Mouse (Mus musculus) thymus, adult 2 months (tissue): ENCODE data around the gene E2f1. TPM values are rescaled to one million over a fixed set of nuclear protein-coding genes. Genes with fewer than 3 reads are reported as not detected.

Source experiments
- DNase-seq: peaks from one replicate; pipeline ENCODE4 v3.0.0; 2021
- H3K27ac ChIP-seq: fragments of 200-500 bp; 2 replicates; pipeline ENCODE4 v1.5.1; 2012; ENCODE audit warnings: low read length, control low read depth; ENCODE audit not compliant: control insufficient read depth, insufficient read depth
- H3K27me3 ChIP-seq: fragments of 200-500 bp; 2 replicates; pipeline ENCODE4 v1.6.1; 2012; ENCODE audit warnings: mild to moderate bottlenecking, low read length, moderate library complexity, mixed read lengths; ENCODE audit not compliant: control insufficient read depth, insufficient read depth
- H3K36me3 ChIP-seq: fragments of 200-500 bp; 2 replicates; pipeline ENCODE4 v1.6.1; 2012; ENCODE audit warnings: mild to moderate bottlenecking, low read length, moderate library complexity; ENCODE audit not compliant: control insufficient read depth, insufficient read depth
- H3K4me1 ChIP-seq: fragments of 200-500 bp; replicated peaks from 2 replicates; pipeline ENCODE4 v1.6.1; 2012; ENCODE audit warnings: low read length; ENCODE audit not compliant: control insufficient read depth, insufficient read depth
- H3K4me3 ChIP-seq: fragments of 200-500 bp; 2 replicates; pipeline ENCODE4 v1.5.1; 2012; ENCODE audit warnings: mild to moderate bottlenecking, low read length, control low read depth, moderate library complexity; ENCODE audit not compliant: control insufficient read depth, insufficient read depth
- CTCF ChIP-seq: fragments of 200-500 bp; IDR thresholded peaks from 2 replicates; pipeline ENCODE4 v1.5.1; 2012; ENCODE audit warnings: mild to moderate bottlenecking, control low read depth, low read length, moderate library complexity, borderline replicate concordance; ENCODE audit not compliant: control insufficient read depth, poor library complexity, insufficient read depth; ENCODE audit errors: extremely low read depth
- POLR2A ChIP-seq: fragments of 200-500 bp; IDR thresholded peaks from 2 replicates; pipeline ENCODE4 v1.6.1; 2012; ENCODE audit warnings: mild to moderate bottlenecking, low read length, control low read depth, moderate library complexity; ENCODE audit not compliant: control insufficient read depth, poor library complexity, insufficient read depth; ENCODE audit errors: extremely low read depth
- WGBS: fragments of 180-500 bp; shearing (Covaris S2); methylation state at CpG from one replicate; pipeline ENCODE4 v1.1.7; 2018; 5-methylcytosine and 5-hydroxymethylcytosine counted together
- polyA plus RNA-seq: library from polyadenylated mRNA; depleted of rRNA; stranded (reverse); fragments of >200 nt; gene quantifications from 2 replicates; pipeline ENCODE4 v1.2.3, GENCODE M21; 2012

Gene E2f1
- polyA plus RNA-seq, 1 experiment: 34.0 TPM

DNA sequence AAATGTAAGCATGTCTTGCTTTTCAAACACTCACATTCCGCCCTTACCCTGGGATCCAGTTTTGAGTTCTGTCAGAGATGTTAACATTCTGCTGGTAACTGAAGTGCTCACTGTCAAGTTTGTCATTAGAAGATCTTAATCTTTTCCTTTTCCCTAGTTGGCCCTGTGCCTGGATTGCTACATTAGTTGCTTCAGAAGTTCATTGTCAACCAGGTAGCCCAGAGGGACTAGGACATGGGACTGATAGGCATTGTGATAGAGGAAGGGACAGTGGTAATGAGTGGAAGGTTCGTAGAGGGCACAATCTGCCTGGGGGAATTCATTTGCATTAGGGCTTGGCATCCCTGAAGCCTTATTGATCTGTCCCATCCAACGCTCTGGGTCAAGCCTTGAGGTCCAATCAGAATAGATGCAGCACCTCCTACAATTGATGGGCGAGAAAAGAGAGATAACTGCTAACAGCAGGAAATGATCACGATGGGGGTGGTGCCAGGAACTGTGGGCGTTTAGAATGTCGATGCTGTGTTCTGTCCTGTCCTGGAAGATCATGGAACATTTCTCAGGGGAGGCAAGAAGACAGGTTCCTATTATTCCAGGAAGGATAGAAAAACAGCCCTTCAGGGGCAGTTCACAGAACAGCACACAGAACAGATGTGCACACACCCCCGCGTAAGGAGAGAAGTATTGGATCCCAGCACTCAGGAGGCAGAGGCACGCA lies 39.5 kb upstream of the E2f1 start:
- H3K27me3 ChIP-seq: no peaks in the 10 kb centered on the region
- H3K36me3 ChIP-seq: no peaks in the 10 kb centered on the region
- peaks cover 29% of the 10 kb centered on the region for H3K4me1 ChIP-seq
- no peak for DNase-seq
- TF ChIP-seq POLR2A (no peak), CTCF (no peak)
- 73% methylated on average over 10 of the region's 10 CpGs for WGBS
- no peak overlapping the region for H3K4me3 ChIP-seq
- no peak overlapping the region for H3K27ac ChIP-seq

DNA sequence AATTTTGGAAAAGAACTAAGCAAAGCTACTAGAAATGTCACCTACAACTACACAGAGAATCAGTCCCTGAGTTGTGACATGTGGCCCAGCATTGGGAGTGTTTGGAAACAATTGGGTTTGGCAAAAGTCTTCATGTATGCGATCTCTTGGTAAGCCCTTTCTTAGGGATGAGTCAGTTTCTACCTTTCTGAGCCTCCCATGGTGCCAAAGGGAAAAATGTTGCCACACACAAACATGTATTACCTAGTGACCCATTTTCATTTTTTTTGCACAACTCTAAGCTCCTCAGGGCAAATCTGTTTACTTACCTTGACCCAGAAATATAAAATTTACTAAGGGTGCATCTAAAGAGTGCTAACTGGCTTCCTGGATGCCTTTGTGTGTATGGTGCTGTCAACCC lies 37.3 kb upstream of the E2f1 start:
- TF ChIP-seq POLR2A (no peak), CTCF (no peak)
- 88% methylated on average over 1 of the region's 1 CpGs for WGBS
- no peak for DNase-seq
- peaks cover 28% of the 10 kb centered on the region for H3K4me1 ChIP-seq
- no peaks in the 10 kb centered on the region for H3K27me3 ChIP-seq
- H3K36me3 ChIP-seq: no peaks in the 10 kb centered on the region
- H3K4me3 ChIP-seq: no peak overlapping the region
- H3K27ac ChIP-seq: no peak overlapping the region

DNA sequence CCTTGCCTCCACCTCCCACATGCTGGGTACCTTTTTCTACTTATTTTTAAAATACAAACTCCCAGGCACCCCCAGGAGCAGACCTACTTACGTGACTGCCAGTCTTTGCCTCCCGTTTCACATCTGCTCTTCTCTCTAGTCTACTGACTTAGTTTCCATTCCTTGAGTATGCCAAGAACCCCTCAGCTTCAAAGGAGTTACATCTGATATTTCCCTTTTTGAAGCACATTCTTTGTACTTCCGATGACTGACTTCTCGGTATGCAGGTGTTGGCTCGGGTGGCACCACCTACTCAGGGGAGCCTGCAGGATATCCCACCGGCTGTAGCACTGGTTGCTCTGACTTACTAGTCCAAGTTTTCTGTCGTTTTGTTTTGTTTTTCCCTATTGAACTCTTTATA lies 34.5 kb upstream of the E2f1 start:
- no peak overlapping the region for H3K4me3 ChIP-seq
- peak; percentile 52 for DNase-seq
- peak overlapping the region; percentile 96 for H3K27ac ChIP-seq
- H3K27me3 ChIP-seq: no peaks in the 10 kb centered on the region
- WGBS: 2% methylated on average over 7 of the region's 7 CpGs
- peaks cover 29% of the 10 kb centered on the region for H3K4me1 ChIP-seq
- no peaks in the 10 kb centered on the region for H3K36me3 ChIP-seq
- TF ChIP-seq POLR2A (no peak), CTCF (no peak)

DNA sequence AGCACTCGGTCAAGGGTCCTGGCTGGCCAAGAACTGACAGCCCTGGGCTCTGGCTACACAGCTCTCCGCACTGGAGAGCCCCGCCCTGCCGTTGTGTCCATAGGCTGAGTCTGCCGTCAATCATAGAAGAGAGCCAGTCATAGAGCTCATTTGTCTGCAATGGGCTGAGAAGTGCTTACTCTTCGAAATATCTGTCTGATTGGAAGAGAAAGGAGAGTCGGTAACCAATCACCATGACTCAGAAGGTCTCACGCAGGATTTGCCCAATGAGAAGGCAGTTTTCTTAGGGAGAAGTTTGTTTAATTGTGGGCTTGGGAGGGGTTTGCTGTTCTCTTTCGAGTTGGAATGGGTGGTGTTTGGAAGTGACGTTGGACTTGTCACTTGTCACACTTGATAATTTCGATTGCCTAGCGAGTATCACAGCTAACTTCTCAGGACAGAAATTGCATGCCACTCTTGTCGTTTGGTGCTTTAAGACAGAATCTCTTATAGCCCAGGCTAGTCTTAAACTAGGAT lies 34.0 kb upstream of the E2f1 start, which contains the start of gene Pxmp4:
Gene Pxmp4 (minus strand): TSS at position 71 of the 516 bp plus-strand sequence.
- H3K4me1 ChIP-seq: peaks cover 29% of the 10 kb centered on the region
- DNase-seq: peak; percentile 98
- H3K27me3 ChIP-seq: no peaks in the 10 kb centered on the region
- TF ChIP-seq POLR2A: peak; percentile 74
- no peak for TF ChIP-seq CTCF
- under 1% methylated on average over 13 of the region's 13 CpGs for WGBS
- H3K4me3 ChIP-seq: peak within 1 kb of the TSS; percentile 65
- H3K27ac ChIP-seq: peak within 1 kb of the TSS; percentile 96
- no peaks in the 10 kb centered on the region for H3K36me3 ChIP-seq

DNA sequence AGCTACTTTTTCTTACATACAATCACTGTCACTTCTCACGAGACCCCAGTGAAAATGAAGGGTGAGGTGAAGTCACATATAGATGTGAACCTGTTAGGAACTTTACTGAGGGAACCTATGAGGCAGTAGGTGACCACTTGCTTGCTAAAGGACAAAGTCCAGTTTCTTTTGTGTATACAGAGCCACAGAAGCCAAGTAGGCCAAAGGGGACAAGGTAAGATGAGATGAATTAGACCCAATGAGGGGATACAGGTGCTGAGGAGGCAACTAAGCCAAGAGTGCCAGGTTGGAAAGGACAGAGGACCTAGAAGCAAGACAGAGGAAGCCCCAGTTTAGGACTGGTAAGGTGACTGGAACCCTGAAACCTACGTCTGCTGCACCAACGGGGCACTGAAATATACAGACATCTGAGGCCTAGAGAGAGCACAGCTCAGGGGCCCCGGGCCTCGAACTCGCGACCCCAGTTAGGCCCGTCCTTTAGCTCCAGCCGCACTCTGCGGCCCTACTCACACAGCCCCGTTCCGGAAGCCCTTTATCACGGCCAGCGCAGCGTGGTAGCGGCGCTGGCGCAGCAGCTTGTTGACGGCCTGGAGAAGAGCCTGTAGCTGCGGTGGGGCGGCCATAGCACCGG lies 33.4 kb upstream of the E2f1 start:
- TF ChIP-seq CTCF: 0 out of 2 replicates have a peak, but pooled peaks have one; percentile 46
- TF ChIP-seq POLR2A: no peak
- H3K36me3 ChIP-seq: no peaks in the 10 kb centered on the region
- peak overlapping the region; percentile 65 for H3K4me3 ChIP-seq
- WGBS: 5% methylated on average over 22 of the region's 22 CpGs
- no peaks in the 10 kb centered on the region for H3K27me3 ChIP-seq
- H3K27ac ChIP-seq: peak overlapping the region; percentile 67
- no peak for DNase-seq
- H3K4me1 ChIP-seq: peaks cover 28% of the 10 kb centered on the region

DNA sequence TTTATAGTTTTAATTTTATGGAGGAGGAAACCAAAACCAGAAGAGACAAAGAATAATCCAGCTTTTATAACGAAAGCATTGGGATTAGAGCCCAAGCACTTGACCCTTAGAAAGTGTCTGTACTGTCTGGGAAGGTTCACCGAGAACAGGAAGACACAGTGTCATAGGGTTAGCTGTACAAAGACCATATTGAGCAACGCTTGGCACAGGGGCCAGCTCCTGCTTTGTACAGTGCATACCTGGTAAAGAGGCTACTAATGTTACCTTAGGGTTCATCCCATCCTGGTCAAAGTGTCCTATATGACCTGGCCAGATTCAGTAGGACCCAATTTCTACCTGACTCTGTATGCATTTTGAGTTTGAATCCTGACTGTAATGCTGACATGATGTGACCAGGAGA lies 31.6 kb upstream of the E2f1 start:
- Histone ChIP-seq H3K4me1 (peaks cover 34% of the 10 kb centered on the region), H3K27me3 (no peaks in the 10 kb centered on the region), H3K36me3 (no peaks in the 10 kb centered on the region), H3K27ac (no peak overlapping the region), H3K4me3 (no peak overlapping the region)
- WGBS: 94% methylated on average over 3 of the region's 3 CpGs
- TF ChIP-seq POLR2A (no peak), CTCF (no peak)
- no peak for DNase-seq
